Mouse (Mus musculus): ENCODE measurements around the gene Rnf223.

Gene Rnf223

DNA sequence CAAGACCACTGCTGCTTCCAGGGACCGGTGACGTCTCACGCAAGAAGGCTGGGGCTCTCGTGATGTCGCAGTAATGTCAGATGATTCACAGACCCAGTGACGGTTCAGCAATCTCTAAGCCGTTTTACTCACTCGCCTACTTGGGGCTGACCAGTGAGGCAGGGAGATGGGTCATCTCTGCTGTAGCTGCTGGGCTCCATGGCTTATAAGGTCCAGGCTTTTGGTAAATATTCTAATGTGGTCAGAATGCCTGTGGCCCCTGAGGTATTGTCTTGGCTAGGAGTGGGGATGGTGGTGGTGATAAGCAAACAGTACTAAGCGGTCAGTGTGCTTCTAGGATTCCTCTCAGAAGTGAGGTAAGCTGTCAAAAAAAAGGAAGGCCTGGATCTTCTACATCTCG is 627 bp downstream of the Rnf223 start:
- no peak for DNase-seq

GRCm38 (mm10) chr4:156133334-156133733 is 3.0 kb downstream of the Rnf223 start:
- peak; percentile 76 for DNase-seq

GRCm38 (mm10) chr4:156133943-156134605 is 3.8 kb downstream of the Rnf223 start:
- peak; percentile 72 for DNase-seq

DNA sequence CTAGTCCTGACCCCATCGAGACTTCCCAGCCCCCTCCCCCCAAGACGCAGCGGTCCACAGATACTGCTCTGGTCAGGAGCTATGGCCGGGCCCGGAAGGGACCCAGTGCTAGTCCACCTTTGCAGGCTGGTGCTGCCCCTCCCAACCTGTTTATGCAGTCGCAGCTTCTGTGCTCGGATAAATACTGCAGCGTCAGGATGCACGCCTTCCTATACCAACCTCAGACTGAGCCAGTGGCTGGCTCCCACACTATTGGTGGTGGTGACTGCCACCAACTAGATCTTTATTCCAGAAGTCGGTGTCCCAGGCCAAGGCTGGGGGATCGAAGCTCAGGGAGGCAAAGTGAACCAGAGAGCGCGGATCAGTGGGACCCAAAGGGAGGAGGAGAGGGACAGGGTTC is 4.8 kb downstream of the Rnf223 start:
- DNase-seq, result peak; percentile 82

DNA sequence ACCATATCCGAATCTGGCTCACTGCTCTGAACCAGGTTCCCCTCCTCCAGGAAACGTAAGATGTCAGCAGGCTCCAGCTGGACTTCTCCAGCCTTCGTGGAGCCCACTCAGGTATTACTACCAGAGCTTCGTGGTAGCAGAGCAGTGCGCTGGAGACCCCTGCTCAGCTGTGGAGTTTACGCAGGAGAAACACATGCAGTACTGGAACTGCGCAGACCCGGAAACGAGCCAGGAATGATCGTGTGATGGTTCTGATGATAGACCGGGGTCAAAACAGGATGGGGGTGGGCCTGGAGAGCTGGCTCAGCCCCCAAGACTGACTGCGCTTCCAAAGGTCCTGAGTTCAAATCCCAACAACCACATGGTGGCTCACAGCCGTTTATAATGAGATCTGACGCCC is 5.5 kb downstream of the Rnf223 start:
- DNase-seq, result peak; percentile 79

DNA sequence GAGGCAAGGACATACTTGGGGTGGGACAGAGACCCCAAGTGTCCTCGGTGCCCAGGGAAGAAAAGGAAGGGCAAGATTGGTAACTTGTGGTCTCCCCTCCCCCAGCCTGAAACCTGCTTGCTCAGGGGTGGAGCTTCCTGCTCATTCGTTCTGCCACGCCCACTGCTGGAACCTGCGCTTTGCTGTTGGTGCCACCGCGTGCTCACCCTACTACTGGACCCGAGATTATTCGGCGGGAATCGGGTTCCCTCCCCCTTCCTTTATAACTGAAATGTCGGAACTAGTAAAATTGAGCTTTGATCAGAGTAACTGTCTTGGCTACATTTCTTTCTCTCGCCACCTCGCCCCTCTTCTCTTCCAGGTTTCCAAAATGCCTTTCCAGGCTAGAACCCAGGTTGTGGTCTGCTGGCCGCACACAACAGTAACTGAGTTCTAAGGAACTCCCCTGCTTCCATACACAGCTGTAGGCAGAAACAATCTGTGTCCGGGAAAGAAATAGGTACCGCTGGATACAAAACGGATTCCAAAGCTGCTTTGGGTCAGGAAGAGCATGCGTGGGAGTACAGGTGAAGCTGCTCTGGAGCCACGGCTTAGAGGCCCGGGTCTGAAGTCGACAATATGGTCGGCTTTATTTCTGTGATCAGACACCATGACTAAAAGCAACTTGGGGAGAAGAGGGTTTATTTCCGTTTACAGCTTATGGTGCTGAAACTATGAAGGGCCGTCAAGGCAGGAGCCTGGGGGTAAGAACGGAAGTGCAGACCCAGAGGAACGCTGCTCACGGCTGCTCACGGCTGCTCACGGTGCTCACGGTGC is 6.2 kb downstream of the Rnf223 start:
- DNase-seq, result peak; percentile 21

- peak; percentile 12 for DNase-seq
Observed at GRCm38 (mm10) chr4:156150887-156151286, 20.6 kb downstream of the Rnf223 start.

DNA sequence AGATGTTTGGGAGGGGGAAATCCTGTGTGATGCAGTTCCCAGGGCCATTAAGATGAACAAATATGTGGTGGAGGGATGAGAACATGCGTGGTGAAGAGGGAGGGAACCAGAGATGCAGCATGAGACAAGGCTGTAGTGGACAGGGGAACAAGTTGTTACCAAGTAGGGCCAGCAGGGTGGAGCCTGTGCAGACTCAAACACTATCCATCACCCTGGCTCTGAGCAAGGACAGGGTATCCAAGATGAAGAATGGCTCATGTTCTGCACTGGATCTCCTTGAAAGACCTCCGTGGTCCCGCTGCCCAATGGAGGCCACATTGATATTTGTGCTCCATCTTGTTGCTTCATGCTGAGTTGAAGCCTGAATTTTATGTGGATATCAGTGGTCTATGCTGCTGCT is 24.5 kb downstream of the Rnf223 start:
- DNase-seq, result peak; percentile 59

GRCm38 (mm10) chr4:156166477-156166876 is 36.2 kb downstream of the Rnf223 start:
- DNase-seq, result peak; percentile 86

DNA sequence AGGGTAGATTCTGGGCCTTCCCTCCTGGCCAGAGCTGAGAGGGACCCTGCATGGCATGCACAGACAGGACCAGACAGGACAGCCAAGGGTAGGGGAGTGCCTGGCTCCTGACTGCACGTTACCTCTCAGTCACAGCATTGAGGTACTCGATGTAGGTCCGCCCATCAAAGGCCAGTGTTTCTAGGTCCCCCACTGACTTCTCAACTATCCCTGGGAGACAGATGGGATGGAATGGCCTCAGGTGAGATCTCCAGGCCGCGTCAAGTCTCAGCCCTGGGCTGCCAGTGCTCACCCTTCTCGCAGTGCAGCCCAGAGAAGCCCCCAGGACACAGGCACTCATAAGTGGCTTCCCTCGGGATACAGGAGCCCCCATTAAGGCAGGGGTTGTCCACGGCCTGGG is 38.3 kb downstream of the Rnf223 start:
- DNase-seq, result peak; percentile 77

DNA sequence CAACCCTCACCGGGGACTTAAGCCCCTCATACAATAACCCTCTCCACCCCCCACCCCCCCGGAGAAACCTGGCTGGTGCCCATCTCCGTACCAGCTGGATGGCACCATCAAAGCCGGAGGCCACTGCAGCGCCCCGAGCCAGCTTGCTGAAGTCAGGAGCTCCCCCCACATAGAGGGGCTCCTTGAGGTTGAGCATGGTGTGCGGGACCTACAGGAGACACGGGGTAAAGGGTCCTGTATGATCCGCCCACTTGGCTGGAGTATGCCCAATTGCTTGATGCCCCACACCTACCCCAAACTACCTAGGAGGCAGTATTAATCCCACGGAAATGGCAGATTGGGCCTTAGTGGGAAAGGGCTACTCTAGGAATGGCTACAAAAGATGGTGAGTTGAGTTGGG is 38.8 kb downstream of the Rnf223 start:
- peak; percentile 80 for DNase-seq

- DNase-seq, result peak; percentile 98
Observed at GRCm38 (mm10) chr4:156171828-156172227, 41.5 kb downstream of the Rnf223 start.

DNA sequence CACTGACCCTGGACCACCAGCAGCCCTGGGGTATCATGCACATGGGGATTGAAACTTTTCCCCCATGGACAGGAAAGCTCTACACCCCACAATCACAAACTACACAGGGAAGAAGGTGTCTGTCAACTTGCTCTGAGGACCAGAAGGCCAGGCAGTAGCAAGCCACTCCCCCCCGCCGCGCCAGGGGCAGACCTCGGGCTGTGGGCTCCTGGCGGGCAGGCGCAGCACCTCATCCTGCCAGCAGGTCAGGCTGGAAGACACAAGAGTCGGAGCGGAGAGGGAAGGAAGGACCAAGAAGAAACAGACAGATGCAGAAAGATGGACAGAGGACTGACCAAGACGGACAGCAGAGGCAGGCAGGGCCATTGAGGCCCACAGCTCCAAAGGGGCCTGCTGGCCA is 47.3 kb downstream of the Rnf223 start:
- DNase-seq, result no peak

Data from heart, adult 11 months (tissue).